Mouse (Mus musculus): Measurements from ENCODE around the gene Zfp423. TPM values are rescaled to one million over a fixed set of nuclear protein-coding genes. Genes with fewer than 3 reads are reported as not detected.

The Zfp423 gene
- polyA plus RNA-seq, 1 experiment from 2014 or later = 40.3 TPM

- H3K9ac ChIP-seq (ENCODE audit: low read length) = peak overlapping the region; percentile 62
- ATAC-seq (ENCODE audit: low FRiP score) (no peak), DNase-seq (ENCODE audit: low spot score, missing footprints) (peak; percentile 95)
- peaks cover 85% of the 10 kb centered on the region for H3K4me1 ChIP-seq (ENCODE audit: control insufficient read depth, insufficient read depth, low read length)
- H3K9me3 ChIP-seq (ENCODE audit: control insufficient read depth, low read length) = no peaks in the 10 kb centered on the region
- H3K4me2 ChIP-seq = peak overlapping the region; percentile 13; the same call in 1 of the 2 replicates
- H3K36me3 ChIP-seq (ENCODE audit: control insufficient read depth, insufficient read depth, low read length) = no peaks in the 10 kb centered on the region
- peak overlapping the region; percentile 98 for H3K27ac ChIP-seq (ENCODE audit: low read depth, low read length)
- H3K27me3 ChIP-seq (ENCODE audit: control insufficient read depth, insufficient read depth, low read length) = no peaks in the 10 kb centered on the region
- H3K4me3 ChIP-seq (ENCODE audit: low read depth, low read length) = no peak overlapping the region
- 8% methylated on average over 23 of the region's 23 CpGs for WGBS
These were observed 126.7 kb downstream of the Zfp423 start for GRCm38 (mm10) chr8:87832381-87833325.

- H3K27me3 ChIP-seq (ENCODE audit: control insufficient read depth, insufficient read depth, low read length) = no peaks in the 10 kb centered on the region
- H3K27ac ChIP-seq (ENCODE audit: low read depth, low read length) = peak overlapping the region; percentile 98
- peaks cover 74% of the 10 kb centered on the region for H3K4me1 ChIP-seq (ENCODE audit: control insufficient read depth, insufficient read depth, low read length)
- DNase-seq (ENCODE audit: low spot score, missing footprints) (peak; percentile 96), ATAC-seq (ENCODE audit: low FRiP score) (peak; percentile 89)
- no peaks in the 10 kb centered on the region for H3K36me3 ChIP-seq (ENCODE audit: control insufficient read depth, insufficient read depth, low read length)
- 0% methylated on average over 5 of the region's 5 CpGs for WGBS
- no peaks in the 10 kb centered on the region for H3K9me3 ChIP-seq (ENCODE audit: control insufficient read depth, low read length)
- H3K4me3 ChIP-seq (ENCODE audit: low read depth, low read length) = no peak overlapping the region
- peak overlapping the region; percentile 22; the same call in 1 of the 2 replicates for H3K4me2 ChIP-seq
- H3K9ac ChIP-seq (ENCODE audit: low read length) = peak overlapping the region; percentile 52
These were observed 127.8 kb downstream of the Zfp423 start for GRCm38 (mm10) chr8:87831567-87831966.

DNA sequence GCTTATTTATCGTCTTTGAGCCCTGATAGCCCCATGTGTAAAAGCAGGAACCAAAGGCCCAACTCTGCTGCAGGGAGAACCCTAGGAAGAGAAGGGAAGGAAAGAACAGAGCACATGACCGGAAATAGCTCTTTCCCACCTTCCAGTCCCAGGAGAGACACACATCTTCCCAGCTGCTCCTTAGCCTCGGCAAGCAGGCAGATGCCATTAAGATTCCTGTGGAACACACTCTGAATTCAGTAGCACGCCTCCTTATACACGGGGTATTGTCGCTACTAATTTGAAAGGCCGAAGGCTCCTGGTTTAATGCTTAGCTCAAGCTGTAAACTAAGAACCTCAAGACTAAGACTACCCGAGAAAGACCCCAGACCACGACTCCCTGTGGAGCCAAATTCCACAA lies 128.3 kb downstream of the Zfp423 start:
- Histone ChIP-seq H3K4me1 (ENCODE audit: control insufficient read depth, insufficient read depth, low read length) (peaks cover 70% of the 10 kb centered on the region), H3K9me3 (ENCODE audit: control insufficient read depth, low read length) (no peaks in the 10 kb centered on the region), H3K36me3 (ENCODE audit: control insufficient read depth, insufficient read depth, low read length) (no peaks in the 10 kb centered on the region), H3K27me3 (ENCODE audit: control insufficient read depth, insufficient read depth, low read length) (no peaks in the 10 kb centered on the region), H3K4me2 (peak overlapping the region; percentile 22; the same call in 1 of the 2 replicates), H3K27ac (ENCODE audit: low read depth, low read length) (peak overlapping the region; percentile 98), H3K4me3 (ENCODE audit: low read depth, low read length) (no peak overlapping the region), H3K9ac (ENCODE audit: low read length) (peak overlapping the region; percentile 52)
- DNase-seq (ENCODE audit: low spot score, missing footprints) = peak; percentile 95
- WGBS = 3% methylated on average over 9 of the region's 9 CpGs
- peak; percentile 46 for ATAC-seq (ENCODE audit: low FRiP score)

DNA sequence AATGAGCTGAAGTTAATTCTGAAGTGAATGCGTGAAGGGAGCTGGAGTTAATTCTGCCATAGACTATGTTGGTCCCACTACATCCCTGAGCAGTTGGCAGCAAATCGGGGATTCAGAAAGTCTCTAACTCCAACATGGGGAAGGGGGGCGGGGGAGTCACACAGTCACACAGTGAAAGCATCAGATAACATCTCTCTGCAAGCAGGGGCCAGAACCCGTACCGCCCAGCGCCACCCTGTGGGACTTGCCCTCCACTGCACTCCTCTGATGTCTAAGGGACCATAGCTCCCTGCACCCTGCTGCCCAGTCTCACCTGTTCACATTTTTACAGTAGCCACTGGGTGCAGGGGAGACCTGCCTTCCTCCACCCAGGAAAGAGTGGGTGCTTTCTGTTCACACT lies 129.2 kb downstream of the Zfp423 start:
- Histone ChIP-seq H3K27me3 (ENCODE audit: control insufficient read depth, insufficient read depth, low read length) (no peaks in the 10 kb centered on the region), H3K4me2 (peak overlapping the region; percentile 8; the same call in 1 of the 2 replicates), H3K9me3 (ENCODE audit: control insufficient read depth, low read length) (no peaks in the 10 kb centered on the region), H3K9ac (ENCODE audit: low read length) (peak overlapping the region; percentile 42), H3K4me3 (ENCODE audit: low read depth, low read length) (no peak overlapping the region), H3K36me3 (ENCODE audit: control insufficient read depth, insufficient read depth, low read length) (no peaks in the 10 kb centered on the region), H3K4me1 (ENCODE audit: control insufficient read depth, insufficient read depth, low read length) (peaks cover 61% of the 10 kb centered on the region), H3K27ac (ENCODE audit: low read depth, low read length) (peak overlapping the region; percentile 98)
- ATAC-seq (ENCODE audit: low FRiP score) (no peak), DNase-seq (ENCODE audit: low spot score, missing footprints) (peak; percentile 94)
- WGBS = 6% methylated on average over 6 of the region's 6 CpGs

DNA sequence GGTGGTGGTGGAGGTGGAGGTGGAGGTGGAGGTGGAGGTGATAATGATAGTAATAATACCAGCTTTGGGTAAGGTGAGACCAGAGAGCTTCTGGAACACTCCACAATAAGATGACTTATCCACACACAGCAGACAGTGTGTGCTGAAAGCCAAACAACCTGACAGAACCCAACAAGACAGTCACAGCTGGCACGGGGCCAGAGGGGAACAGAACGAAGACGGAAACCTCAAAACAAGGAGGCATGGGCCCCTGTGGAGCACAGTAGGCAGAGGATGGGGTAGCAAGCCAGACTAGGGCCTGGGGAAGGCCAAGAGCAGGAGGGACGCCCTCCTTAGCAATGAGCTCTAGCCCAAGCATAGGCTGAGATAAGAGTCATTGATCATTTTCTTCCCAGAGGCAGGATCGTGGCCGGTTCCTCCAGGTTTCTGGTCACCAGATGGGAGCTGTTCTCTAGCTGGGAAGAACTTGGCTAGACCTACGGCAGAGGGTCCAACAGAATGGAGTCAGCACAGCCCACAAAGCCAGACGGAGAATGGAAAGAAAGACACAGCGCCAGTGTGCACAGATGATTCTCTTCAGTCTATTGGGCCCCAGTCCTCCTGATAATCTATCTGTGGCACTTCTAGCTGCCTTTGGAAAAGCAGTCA lies 133.3 kb downstream of the Zfp423 start:
- Histone ChIP-seq H3K36me3 (ENCODE audit: control insufficient read depth, insufficient read depth, low read length) (no peaks in the 10 kb centered on the region), H3K27ac (ENCODE audit: low read depth, low read length) (no peak overlapping the region), H3K4me2 (no peak overlapping the region), H3K27me3 (ENCODE audit: control insufficient read depth, insufficient read depth, low read length) (no peaks in the 10 kb centered on the region), H3K4me1 (ENCODE audit: control insufficient read depth, insufficient read depth, low read length) (peaks cover 47% of the 10 kb centered on the region), H3K4me3 (ENCODE audit: low read depth, low read length) (no peak overlapping the region), H3K9ac (ENCODE audit: low read length) (no peak overlapping the region), H3K9me3 (ENCODE audit: control insufficient read depth, low read length) (no peaks in the 10 kb centered on the region)
- WGBS = 88% methylated on average over 9 of the region's 9 CpGs
- no peak for ATAC-seq (ENCODE audit: low FRiP score)
- peak; percentile 54 for DNase-seq (ENCODE audit: low spot score, missing footprints)

DNA sequence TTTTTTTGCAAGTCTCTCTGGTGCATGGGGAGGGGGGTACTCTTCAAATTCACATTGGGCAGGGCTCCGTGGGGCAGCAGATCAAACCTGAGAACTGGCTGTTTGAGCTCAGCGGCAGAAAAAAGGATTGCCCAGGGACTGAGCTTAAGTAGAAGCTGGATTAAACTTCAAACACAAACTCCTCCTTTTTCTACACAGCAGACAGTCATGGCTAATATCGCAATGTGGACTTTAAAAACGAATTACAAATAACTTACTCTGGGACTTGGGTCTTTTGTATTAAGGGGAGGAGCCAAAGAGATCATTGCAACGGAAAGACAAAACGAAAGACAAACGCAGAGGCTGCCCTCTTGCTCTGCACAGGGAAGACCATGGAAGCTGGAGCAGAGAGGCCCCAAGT lies 136.2 kb downstream of the Zfp423 start:
- 2% methylated on average over 7 of the region's 7 CpGs for WGBS
- ATAC-seq (ENCODE audit: low FRiP score) (peak; percentile 56), DNase-seq (ENCODE audit: low spot score, missing footprints) (peak; percentile 91)
- Histone ChIP-seq H3K36me3 (ENCODE audit: control insufficient read depth, insufficient read depth, low read length) (no peaks in the 10 kb centered on the region), H3K4me1 (ENCODE audit: control insufficient read depth, insufficient read depth, low read length) (peaks cover 27% of the 10 kb centered on the region), H3K9ac (ENCODE audit: low read length) (peak overlapping the region; percentile 41), H3K4me2 (peak overlapping the region; percentile 10; the same call in 1 of the 2 replicates), H3K27ac (ENCODE audit: low read depth, low read length) (peak overlapping the region; percentile 60), H3K4me3 (ENCODE audit: low read depth, low read length) (no peak overlapping the region), H3K9me3 (ENCODE audit: control insufficient read depth, low read length) (no peaks in the 10 kb centered on the region), H3K27me3 (ENCODE audit: control insufficient read depth, insufficient read depth, low read length) (no peaks in the 10 kb centered on the region)

DNA sequence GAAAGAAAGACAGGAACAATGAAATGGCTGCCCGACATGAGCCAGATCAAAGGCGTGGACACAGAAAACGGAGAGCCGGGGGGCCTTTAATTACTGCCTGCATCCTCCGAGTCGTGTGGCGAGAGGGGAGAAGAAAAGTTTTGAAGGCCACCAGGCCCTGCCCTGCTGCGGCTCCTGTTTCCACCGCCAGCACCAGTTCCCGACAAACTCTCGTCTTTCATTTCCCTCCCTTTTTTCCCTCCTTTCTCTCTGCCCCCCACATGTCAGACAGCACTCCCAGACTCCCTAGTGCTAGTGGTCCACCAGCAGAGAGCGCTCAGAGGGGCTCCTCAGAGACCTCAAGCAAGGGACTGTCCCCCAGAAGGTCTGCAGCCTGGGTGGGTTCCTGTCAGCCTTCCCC lies 136.7 kb downstream of the Zfp423 start:
- no peak for DNase-seq (ENCODE audit: low spot score, missing footprints)
- ATAC-seq (ENCODE audit: low FRiP score) = no peak; the same call in 1 of the 2 replicates
- Histone ChIP-seq H3K27ac (ENCODE audit: low read depth, low read length) (peak overlapping the region; percentile 60), H3K4me1 (ENCODE audit: control insufficient read depth, insufficient read depth, low read length) (peaks cover 27% of the 10 kb centered on the region), H3K36me3 (ENCODE audit: control insufficient read depth, insufficient read depth, low read length) (no peaks in the 10 kb centered on the region), H3K4me2 (peak overlapping the region; percentile 10; the same call in 1 of the 2 replicates), H3K9ac (ENCODE audit: low read length) (peak overlapping the region; percentile 41), H3K9me3 (ENCODE audit: control insufficient read depth, low read length) (no peaks in the 10 kb centered on the region), H3K27me3 (ENCODE audit: control insufficient read depth, insufficient read depth, low read length) (no peaks in the 10 kb centered on the region), H3K4me3 (ENCODE audit: low read depth, low read length) (no peak overlapping the region)
- WGBS = 10% methylated on average over 12 of the region's 12 CpGs

DNA sequence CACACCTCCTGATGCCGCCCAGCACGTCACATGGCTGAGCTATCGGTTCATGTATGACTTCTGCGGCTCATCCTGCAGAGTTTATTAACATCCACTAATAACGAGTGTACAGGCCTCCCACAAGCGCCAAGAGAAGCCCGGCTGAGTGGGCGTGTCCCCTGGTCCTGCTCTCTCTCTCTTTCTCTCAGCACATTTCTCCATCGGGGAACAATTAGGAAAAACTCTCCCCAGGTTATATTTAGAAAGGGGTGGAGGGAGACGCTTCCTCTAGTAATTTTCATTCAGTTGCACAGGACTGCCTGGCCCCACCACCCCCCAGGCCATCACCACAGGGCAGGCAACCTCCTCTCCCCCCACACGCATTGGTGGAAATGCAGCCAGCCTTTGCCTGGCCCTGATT lies 137.2 kb downstream of the Zfp423 start:
- peaks cover 27% of the 10 kb centered on the region for H3K4me1 ChIP-seq (ENCODE audit: control insufficient read depth, insufficient read depth, low read length)
- H3K36me3 ChIP-seq (ENCODE audit: control insufficient read depth, insufficient read depth, low read length) = no peaks in the 10 kb centered on the region
- no peak for ATAC-seq (ENCODE audit: low FRiP score)
- no peak overlapping the region for H3K4me2 ChIP-seq
- DNase-seq (ENCODE audit: low spot score, missing footprints) = no peak
- no peak overlapping the region for H3K4me3 ChIP-seq (ENCODE audit: low read depth, low read length)
- H3K9me3 ChIP-seq (ENCODE audit: control insufficient read depth, low read length) = no peaks in the 10 kb centered on the region
- WGBS = 49% methylated on average over 11 of the region's 11 CpGs
- 0 out of 2 replicates have a peak overlapping the region, but pooled peaks have one; percentile 41 for H3K9ac ChIP-seq (ENCODE audit: low read length)
- no peaks in the 10 kb centered on the region for H3K27me3 ChIP-seq (ENCODE audit: control insufficient read depth, insufficient read depth, low read length)
- peak overlapping the region; percentile 60 for H3K27ac ChIP-seq (ENCODE audit: low read depth, low read length)

- Histone ChIP-seq H3K9ac (ENCODE audit: low read length) (no peak overlapping the region), H3K4me2 (no peak overlapping the region), H3K27me3 (ENCODE audit: control insufficient read depth, insufficient read depth, low read length) (no peaks in the 10 kb centered on the region), H3K9me3 (ENCODE audit: control insufficient read depth, low read length) (no peaks in the 10 kb centered on the region), H3K4me3 (ENCODE audit: low read depth, low read length) (no peak overlapping the region), H3K36me3 (ENCODE audit: control insufficient read depth, insufficient read depth, low read length) (no peaks in the 10 kb centered on the region), H3K4me1 (ENCODE audit: control insufficient read depth, insufficient read depth, low read length) (peaks cover 27% of the 10 kb centered on the region), H3K27ac (ENCODE audit: low read depth, low read length) (no peak overlapping the region)
- DNase-seq (ENCODE audit: low spot score, missing footprints) = no peak
- WGBS = 91% methylated on average over 2 of the region's 2 CpGs
- ATAC-seq (ENCODE audit: low FRiP score) = no peak
These were observed 137.7 kb downstream of the Zfp423 start for GRCm38 (mm10) chr8:87821655-87822054.

Measured in midbrain, embryonic 11.5 days (tissue).